Mouse (Mus musculus) lung, embryonic 14.5 days (tissue): ENCODE data around the gene Ugcg. TPM values are rescaled to one million over a fixed set of nuclear protein-coding genes. Genes with fewer than 3 reads are reported as not detected.

ENCODE experiments used
- ATAC-seq: fragments of 200-750 bp; cut with Nextera tagmentation; 2 replicates; pipeline ENCODE4 v1.8.0; 2017; ENCODE audit warnings: mild to moderate bottlenecking, moderate TSS enrichment, moderate library complexity; ENCODE audit not compliant: insufficient read depth
- DNase-seq: peaks from one replicate; pipeline ENCODE4 v3.0.0-alpha.2; 2015
- H3K27ac ChIP-seq: fragments of 300-500 bp; sonication (generic); 2 replicates; pipeline ENCODE4 v1.5.1; 2014; ENCODE audit warnings: low read depth, mild to moderate bottlenecking, moderate library complexity
- H3K27me3 ChIP-seq: fragments of 300-500 bp; sonication (generic); 2 replicates; pipeline ENCODE4 v1.6.1; 2014; ENCODE audit warnings: low read length, control low read depth; ENCODE audit not compliant: insufficient read depth
- H3K36me3 ChIP-seq: fragments of 300-500 bp; sonication (generic); 2 replicates; pipeline ENCODE4 v1.6.1; 2014; ENCODE audit warnings: control low read depth; ENCODE audit not compliant: insufficient read depth
- H3K4me1 ChIP-seq: fragments of 300-500 bp; sonication (generic); 2 replicates; pipeline ENCODE4 v1.6.1; 2014; ENCODE audit warnings: antibody characterized with exemption, control low read depth; ENCODE audit not compliant: insufficient read depth
- H3K4me2 ChIP-seq: fragments of 300-500 bp; sonication (generic); 2 replicates; pipeline ENCODE4 v1.6.1; 2014; ENCODE audit warnings: mild to moderate bottlenecking
- H3K4me3 ChIP-seq: fragments of 300-500 bp; sonication (generic); 2 replicates; pipeline ENCODE4 v1.5.1; 2014; ENCODE audit warnings: low read depth, low read length
- H3K9ac ChIP-seq: fragments of 300-500 bp; sonication (generic); 2 replicates; pipeline ENCODE4 v1.6.1; 2014
- H3K9me3 ChIP-seq: fragments of 300-500 bp; sonication (generic); 2 replicates; pipeline ENCODE4 v1.6.1; 2016; ENCODE audit warnings: low read depth, low read length, control low read depth
- CTCF ChIP-seq: IDR thresholded peaks from 2 replicates; pipeline ENCODE4 v1.5.1; 2016; ENCODE audit warnings: antibody characterized with exemption, low read depth
- WGBS: fragments of 180-500 bp; shearing (Covaris S2); extraction: QIAGEN DNeasy Blood & Tissue Kit; methylation state at CpG from one replicate; pipeline ENCODE4 v1.1.7; 2014; 5-methylcytosine and 5-hydroxymethylcytosine counted together
- polyA plus RNA-seq: library from polyadenylated mRNA; unstranded; fragments of >200 nt; fragmentation: Nextera tagmentation; extraction: Ambion mirVana; gene quantifications from 2 replicates; pipeline ENCODE4 v1.2.1, GENCODE M21; 2014

The Ugcg gene
- polyA plus RNA-seq, 1 experiment from 2014 or later, result 13.8 TPM

- no peak overlapping the region for H3K27ac ChIP-seq
- DNase-seq, result no peak
Measured at GRCm38 (mm10) chr4:59175929-59176328, 13.1 kb upstream of the Ugcg start.

GRCm38 (mm10) chr4:59177566-59177965 is 11.5 kb upstream of the Ugcg start:
- no peak overlapping the region for H3K4me3 ChIP-seq
- H3K4me2 ChIP-seq, result no peak overlapping the region
- H3K36me3 ChIP-seq, result no peaks in the 10 kb centered on the region
- H3K9ac ChIP-seq, result no peak overlapping the region
- no peaks in the 10 kb centered on the region for H3K9me3 ChIP-seq
- no peak overlapping the region for H3K27ac ChIP-seq
- 81% methylated on average over 2 of the region's 2 CpGs for WGBS
- no peak for TF ChIP-seq CTCF
- no peaks in the 10 kb centered on the region for H3K27me3 ChIP-seq
- H3K4me1 ChIP-seq, result no peaks in the 10 kb centered on the region
- no peak for DNase-seq
- ATAC-seq, result no peak

More at GRCm38 (mm10) chr4:59175929-59176328, 13.1 kb upstream of the Ugcg start:
- Histone ChIP-seq H3K4me1 (no peaks in the 10 kb centered on the region), H3K4me2 (no peak overlapping the region), H3K36me3 (no peaks in the 10 kb centered on the region), H3K9me3 (no peaks in the 10 kb centered on the region), H3K4me3 (no peak overlapping the region), H3K9ac (no peak overlapping the region), H3K27me3 (no peaks in the 10 kb centered on the region)
- no peak for ATAC-seq
- no peak for TF ChIP-seq CTCF
- WGBS, result 44% methylated on average over 6 of the region's 6 CpGs

- no peaks in the 10 kb centered on the region for H3K27me3 ChIP-seq
- no peak overlapping the region for H3K4me3 ChIP-seq
- no peaks in the 10 kb centered on the region for H3K4me1 ChIP-seq
- H3K9ac ChIP-seq, result no peak overlapping the region
- TF ChIP-seq CTCF, result no peak
- no peaks in the 10 kb centered on the region for H3K36me3 ChIP-seq
- WGBS, result 44% methylated on average over 5 of the region's 5 CpGs
- no peak overlapping the region for H3K4me2 ChIP-seq
- no peak for ATAC-seq
- H3K9me3 ChIP-seq, result no peaks in the 10 kb centered on the region
- DNase-seq, result no peak
- no peak overlapping the region for H3K27ac ChIP-seq
Measured at GRCm38 (mm10) chr4:59181320-59182271, 7.5 kb upstream of the Ugcg start.

- H3K36me3 ChIP-seq, result no peaks in the 10 kb centered on the region
- ATAC-seq (no peak), DNase-seq (no peak)
- H3K4me2 ChIP-seq, result no peak overlapping the region
- WGBS, result 66% methylated on average over 3 of the region's 3 CpGs
- H3K27ac ChIP-seq, result no peak overlapping the region
- no peaks in the 10 kb centered on the region for H3K9me3 ChIP-seq
- no peak for TF ChIP-seq CTCF
- no peaks in the 10 kb centered on the region for H3K27me3 ChIP-seq
- H3K4me3 ChIP-seq, result no peak overlapping the region
- H3K4me1 ChIP-seq, result 0 out of 2 replicates have a peak, but pooled peaks cover 4% of the 10 kb centered on the region
- H3K9ac ChIP-seq, result no peak overlapping the region
Measured at GRCm38 (mm10) chr4:59185671-59186070, 3.4 kb upstream of the Ugcg start.

GRCm38 (mm10) chr4:59187289-59187688 is 1.8 kb upstream of the Ugcg start:
- H3K27ac ChIP-seq, result no peak overlapping the region
- H3K27me3 ChIP-seq, result no peaks in the 10 kb centered on the region
- no peak overlapping the region for H3K9ac ChIP-seq
- WGBS, result 21% methylated on average over 3 of the region's 3 CpGs
- no peaks in the 10 kb centered on the region for H3K36me3 ChIP-seq
- DNase-seq (peak; percentile 69), ATAC-seq (no peak)
- H3K4me3 ChIP-seq, result no peak overlapping the region
- 0 out of 2 replicates have a peak, but pooled peaks cover 4% of the 10 kb centered on the region for H3K4me1 ChIP-seq
- H3K4me2 ChIP-seq, result no peak overlapping the region
- H3K9me3 ChIP-seq, result no peaks in the 10 kb centered on the region
- TF ChIP-seq CTCF, result peak; percentile 59

DNA sequence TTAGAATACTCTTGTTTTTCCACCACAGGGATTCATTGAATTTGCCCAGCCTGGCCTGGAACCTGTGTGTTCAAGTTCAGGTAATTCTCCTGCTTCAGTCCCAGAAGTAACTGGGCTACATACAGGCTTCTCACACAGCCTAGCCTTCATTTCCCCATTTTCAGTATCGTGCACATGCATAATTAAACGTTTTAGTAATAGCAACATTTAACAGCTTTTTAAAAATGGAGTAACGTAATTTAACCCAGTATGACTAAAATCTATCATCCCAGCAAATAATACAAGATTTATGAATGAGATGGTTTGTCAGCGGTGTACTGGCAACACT is 619 bp upstream of the Ugcg start:
- H3K27ac ChIP-seq, result peak overlapping the region; percentile 96
- WGBS, result 19% methylated on average over 4 of the region's 4 CpGs

DNA sequence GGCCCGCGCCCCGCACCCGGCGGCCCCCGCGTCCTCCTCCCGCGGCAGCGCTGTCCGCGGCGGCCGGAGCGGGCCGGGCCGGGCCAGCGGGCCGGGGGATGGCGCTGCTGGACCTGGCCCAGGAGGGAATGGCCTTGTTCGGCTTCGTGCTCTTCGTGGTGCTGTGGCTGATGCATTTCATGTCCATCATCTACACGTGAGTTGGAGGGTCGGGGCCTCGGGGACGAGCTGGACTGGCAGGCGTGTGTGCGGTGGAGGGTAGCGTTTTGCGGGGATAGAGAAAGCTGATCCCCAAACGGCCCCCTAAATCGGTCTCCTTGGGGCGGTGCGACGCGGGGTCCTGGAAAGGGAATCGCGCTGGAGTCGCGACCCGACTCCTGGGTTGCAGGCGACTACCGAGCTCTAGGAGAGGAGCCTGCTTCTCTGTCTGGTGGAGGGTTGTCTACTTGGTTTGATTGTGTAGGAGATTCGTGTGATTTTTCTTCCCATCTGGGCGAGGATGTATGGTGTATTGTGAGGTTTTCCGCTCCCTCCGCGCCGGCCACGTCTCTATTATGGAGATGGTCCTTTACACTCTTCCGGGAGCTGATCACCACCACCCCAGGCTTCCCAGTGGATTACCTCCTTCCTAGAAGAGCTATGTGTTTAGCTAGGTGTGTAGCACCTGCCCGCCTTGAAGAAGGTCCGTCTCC is 635 bp downstream of the Ugcg start:
- peak; percentile 73 for ATAC-seq
- 0 out of 2 replicates have a peak, but pooled peaks cover 4% of the 10 kb centered on the region for H3K4me1 ChIP-seq
- no peak for TF ChIP-seq CTCF
- peak overlapping the region; percentile 76 for H3K4me2 ChIP-seq
- WGBS, result under 1% methylated on average over 38 of the region's 54 CpGs
- peak overlapping the region; percentile 97 for H3K9ac ChIP-seq
- peak; percentile 56 for DNase-seq
- peak overlapping the region; percentile 96 for H3K27ac ChIP-seq
- peak overlapping the region; percentile 92 for H3K4me3 ChIP-seq
- H3K36me3 ChIP-seq, result no peaks in the 10 kb centered on the region
- no peaks in the 10 kb centered on the region for H3K27me3 ChIP-seq
- H3K9me3 ChIP-seq, result no peaks in the 10 kb centered on the region

More for the DNA sequence above, 619 bp upstream of the Ugcg start:
- no peak for DNase-seq
- Histone ChIP-seq H3K4me2 (peak overlapping the region; percentile 76), H3K4me1 (0 out of 2 replicates have a peak, but pooled peaks cover 4% of the 10 kb centered on the region), H3K4me3 (peak overlapping the region; percentile 92), H3K9me3 (no peaks in the 10 kb centered on the region), H3K27me3 (no peaks in the 10 kb centered on the region), H3K36me3 (no peaks in the 10 kb centered on the region), H3K9ac (peak overlapping the region; percentile 97)
- no peak for TF ChIP-seq CTCF
- ATAC-seq, result no peak
